Mouse (Mus musculus) E14TG2a.4 (cell line): ENCODE measurements around the gene Fgf8.

Source experiments
- CTCF ChIP-seq: conservative IDR thresholded peaks from 2 replicates; pipeline ENCODE4 v1.5.1; 2014; ENCODE audit warnings: low read length
- POU5F1 ChIP-seq: IDR thresholded peaks from 2 replicates; pipeline ENCODE4 v1.6.1; 2014; ENCODE audit warnings: low read length, borderline replicate concordance

DNA sequence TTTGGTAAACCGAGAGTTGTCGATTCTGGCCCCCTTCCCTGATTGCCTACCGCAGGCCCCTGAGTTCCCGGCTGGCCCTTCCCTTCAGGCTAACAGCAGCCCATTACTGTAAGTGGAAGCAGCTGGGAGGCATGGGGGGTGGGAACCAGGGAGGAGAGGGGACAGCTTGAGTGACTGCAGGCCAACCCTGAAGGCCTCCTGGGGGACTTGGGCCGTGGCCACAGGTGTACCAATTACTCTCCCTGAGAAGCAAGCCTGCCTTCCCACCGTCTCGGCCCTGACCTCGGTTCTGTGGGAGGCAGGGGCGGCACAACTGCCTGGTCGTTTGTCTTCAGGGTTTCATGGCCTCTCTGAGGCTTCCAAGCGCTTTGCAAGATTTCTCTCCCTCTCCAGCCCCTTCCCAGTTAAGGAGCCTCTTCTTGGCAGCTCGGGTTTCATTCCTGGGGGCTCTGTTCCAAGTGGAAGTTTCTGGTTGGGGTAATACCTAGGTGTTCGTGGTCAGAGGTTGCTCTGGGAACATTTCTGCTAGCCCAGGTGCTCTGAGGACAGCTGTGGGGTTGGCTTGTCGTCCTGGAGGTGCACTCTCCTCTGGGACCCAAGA is 16.9 kb downstream of the Fgf8 start:
- no peak for TF ChIP-seq CTCF
- TF ChIP-seq POU5F1: no peak
